Mouse (Mus musculus): ENCODE data around the gene Svop. TPM values are rescaled to one million over a fixed set of nuclear protein-coding genes. Genes with fewer than 3 reads are reported as not detected.

The Svop gene
- polyA plus RNA-seq, 1 experiment from 2014 or later = 26.7 TPM

GRCm38 (mm10) chr5:113980511-113980910, 110.9 kb downstream of the Svop start:
- no peak overlapping the region for H3K4me3 ChIP-seq (ENCODE audit: low read depth, low read length)
- H3K9me3 ChIP-seq (ENCODE audit: control insufficient read depth, low read length) = no peaks in the 10 kb centered on the region
- H3K4me2 ChIP-seq (replicated peaks; ENCODE audit: low read depth, low read length) = no peak overlapping the region
- H3K27me3 ChIP-seq (ENCODE audit: control insufficient read depth, insufficient read depth, low read length) = no peaks in the 10 kb centered on the region
- DNase-seq (ENCODE audit: low spot score) (no peak), ATAC-seq (ENCODE audit: low FRiP score) (no peak)
- no peaks in the 10 kb centered on the region for H3K36me3 ChIP-seq (ENCODE audit: control insufficient read depth, insufficient read depth, low read length)
- H3K9ac ChIP-seq (ENCODE audit: low read depth, low read length) = no peak overlapping the region
- 84% methylated on average over 1 of the region's 1 CpGs for WGBS
- H3K4me1 ChIP-seq (replicated peaks; ENCODE audit: control insufficient read depth, insufficient read depth, low read length) = peaks cover 2% of the 10 kb centered on the region; the same call in 1 of the 2 replicates
- H3K27ac ChIP-seq (ENCODE audit: low read depth, low read length) = no peak overlapping the region

DNA sequence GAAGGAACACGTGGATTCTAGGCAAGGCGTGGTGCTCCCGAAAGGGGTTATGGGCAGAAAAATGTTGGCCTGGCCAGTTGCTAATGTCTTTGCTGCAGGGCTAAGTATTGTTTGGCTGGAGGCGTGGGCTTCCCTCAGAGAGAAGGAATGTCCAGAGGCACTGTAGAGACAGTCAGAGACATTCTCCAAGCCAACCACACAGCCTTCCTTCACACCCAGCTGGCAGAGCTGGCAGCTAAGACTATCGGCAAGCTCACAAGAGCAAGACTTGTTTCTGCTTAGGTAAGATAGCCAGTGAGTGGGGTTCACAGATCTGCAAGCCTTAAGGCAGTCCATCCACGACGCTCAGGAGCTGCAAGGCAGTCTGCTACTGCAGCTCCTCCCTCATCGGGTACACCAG, 114.1 kb downstream of the Svop start:
- no peaks in the 10 kb centered on the region for H3K36me3 ChIP-seq (ENCODE audit: control insufficient read depth, insufficient read depth, low read length)
- ATAC-seq (ENCODE audit: low FRiP score) (no peak), DNase-seq (ENCODE audit: low spot score) (no peak)
- 84% methylated on average over 8 of the region's 8 CpGs for WGBS
- H3K9me3 ChIP-seq (ENCODE audit: control insufficient read depth, low read length) = no peaks in the 10 kb centered on the region
- H3K4me3 ChIP-seq (ENCODE audit: low read depth, low read length) = no peak overlapping the region
- H3K4me1 ChIP-seq (replicated peaks; ENCODE audit: control insufficient read depth, insufficient read depth, low read length) = peaks cover 12% of the 10 kb centered on the region; the same call in 1 of the 2 replicates
- H3K27ac ChIP-seq (ENCODE audit: low read depth, low read length) = no peak overlapping the region
- H3K27me3 ChIP-seq (ENCODE audit: control insufficient read depth, insufficient read depth, low read length) = no peaks in the 10 kb centered on the region
- no peak overlapping the region for H3K4me2 ChIP-seq (replicated peaks; ENCODE audit: low read depth, low read length)
- H3K9ac ChIP-seq (ENCODE audit: low read depth, low read length) = no peak overlapping the region

Other genes starting within 250 kb of the Svop start
- 192 and 230 TPM in 2 replicates for gene Coro1c, start 182.8 kb downstream of the Svop start, polyA plus RNA-seq (2014; fragmentation: Nextera tagmentation; extraction: Ambion mirVana)
- gene Ssh1, start 97.7 kb downstream of the Svop start, polyA plus RNA-seq (2014; fragmentation: Nextera tagmentation; extraction: Ambion mirVana) = 27.9 and 30.3 TPM in 2 replicates
- not detected in 2 replicates for gene Dao, start 87.9 kb downstream of the Svop start, polyA plus RNA-seq (2014; fragmentation: Nextera tagmentation; extraction: Ambion mirVana)
- gene Usp30, start 26.1 kb downstream of the Svop start, polyA plus RNA-seq (2014; fragmentation: Nextera tagmentation; extraction: Ambion mirVana) = 11.0 and 11.1 TPM in 2 replicates
- 9.4 and 9.8 TPM in 2 replicates for gene Alkbh2, start 36.6 kb upstream of the Svop start, polyA plus RNA-seq (2014; fragmentation: Nextera tagmentation; extraction: Ambion mirVana)
- gene Ung, start 38.8 kb upstream of the Svop start, polyA plus RNA-seq (2014; fragmentation: Nextera tagmentation; extraction: Ambion mirVana) = 18.1 and 25.5 TPM in 2 replicates
- gene Acacb, start 55.0 kb upstream of the Svop start, polyA plus RNA-seq (2014; fragmentation: Nextera tagmentation; extraction: Ambion mirVana) = 1.4 and 1.6 TPM in 2 replicates
- gene Foxn4, start 182.2 kb upstream of the Svop start, polyA plus RNA-seq (2014; fragmentation: Nextera tagmentation; extraction: Ambion mirVana) = 3.0 and 3.4 TPM in 2 replicates
- gene Myo1h, start 197.6 kb upstream of the Svop start, polyA plus RNA-seq (2014; fragmentation: Nextera tagmentation; extraction: Ambion mirVana) = 0.59 and 0.96 TPM in 2 replicates